Mouse (Mus musculus) monocyte, adult 5-6 weeks (primary cell): ENCODE results near the gene Tacr3. TPM values are rescaled to one million over a fixed set of nuclear protein-coding genes. Genes with fewer than 3 reads are reported as not detected.

Experiments used
- ATAC-seq: fragments of 153-309, 156-312 bp; replicated peaks from 2 replicates; pipeline ENCODE4 v1.8.0; 2017; ENCODE audit warnings: mild to moderate bottlenecking; ENCODE audit not compliant: low TSS enrichment, insufficient number of reproducible peaks, severe bottlenecking, poor library complexity, low FRiP score
- total RNA-seq: library from RNA; stranded (forward); fragments of 200-1000, 200-491, 200-594 nt; gene quantifications from 3 replicates; pipeline ENCODE4 v1.2.3, GENCODE M21; 2017

Gene Tacr3
- not detected in 3 replicates for total RNA-seq

DNA sequence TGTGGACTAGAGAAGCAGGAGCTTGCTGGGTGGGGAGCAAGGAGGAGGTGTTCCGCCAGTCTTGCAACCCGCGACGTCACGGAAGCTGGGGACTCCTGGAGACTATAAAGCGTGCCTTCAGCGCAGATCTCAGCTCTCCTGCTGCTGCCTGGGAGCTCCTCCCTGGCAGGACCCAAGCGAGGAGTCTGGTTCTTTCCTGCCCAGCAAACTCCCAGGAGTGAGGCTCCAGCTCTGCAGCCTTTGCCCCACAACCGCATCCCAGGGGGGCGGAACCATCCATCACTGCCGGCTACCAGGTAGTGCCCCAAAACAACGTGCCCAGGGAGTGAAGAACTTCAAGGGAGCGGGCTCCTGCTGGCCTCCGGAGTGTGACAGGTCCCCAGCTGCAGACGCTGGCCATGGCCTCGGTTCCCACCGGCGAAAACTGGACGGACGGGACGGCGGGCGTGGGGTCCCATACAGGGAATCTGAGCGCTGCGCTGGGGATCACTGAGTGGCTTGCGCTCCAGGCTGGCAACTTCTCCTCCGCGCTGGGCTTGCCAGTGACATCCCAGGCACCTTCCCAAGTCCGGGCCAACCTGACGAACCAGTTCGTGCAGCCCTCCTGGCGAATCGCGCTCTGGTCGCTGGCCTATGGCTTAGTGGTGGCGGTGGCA is at the start of gene Tacr3:
Tacr3 (plus strand) TSS at position 133 of the 656 bp plus-strand sequence.
- ATAC-seq, result peak; percentile 35; the same call in 1 of the 2 replicates

DNA sequence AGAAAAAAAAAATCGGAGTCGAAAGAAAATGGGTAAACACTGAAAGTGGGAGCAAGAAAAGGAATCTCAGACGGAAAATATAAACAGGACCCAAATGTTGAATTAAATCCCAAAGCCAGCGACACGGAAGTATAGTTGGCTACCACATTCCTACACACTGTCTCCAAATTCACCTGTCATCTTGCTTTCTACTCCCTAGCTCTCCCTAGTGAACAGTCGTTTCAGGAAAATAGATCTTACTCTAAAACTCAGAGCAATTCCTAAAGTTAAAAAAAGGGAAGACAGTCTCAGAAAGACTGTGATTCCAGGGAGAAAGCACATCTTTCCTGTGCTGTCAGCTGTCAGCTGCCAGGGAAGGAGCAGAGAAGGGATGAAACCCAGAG is 324 bp upstream of the Tacr3 start:
- no peak for ATAC-seq

DNA sequence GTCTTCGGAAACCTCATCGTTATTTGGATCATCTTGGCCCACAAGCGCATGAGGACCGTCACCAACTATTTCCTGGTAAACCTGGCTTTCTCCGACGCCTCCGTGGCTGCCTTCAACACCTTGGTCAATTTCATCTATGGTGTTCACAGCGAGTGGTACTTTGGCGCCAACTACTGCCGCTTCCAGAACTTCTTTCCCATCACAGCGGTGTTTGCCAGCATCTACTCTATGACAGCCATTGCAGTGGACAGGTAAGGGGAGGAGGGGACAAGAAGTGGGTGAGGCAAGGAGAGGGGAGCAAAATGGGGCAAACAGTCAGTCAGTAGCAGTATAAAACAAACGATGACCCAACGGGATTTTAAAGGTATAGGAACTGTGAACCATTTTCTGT is 719 bp downstream of the Tacr3 start:
- ATAC-seq, result no peak

DNA sequence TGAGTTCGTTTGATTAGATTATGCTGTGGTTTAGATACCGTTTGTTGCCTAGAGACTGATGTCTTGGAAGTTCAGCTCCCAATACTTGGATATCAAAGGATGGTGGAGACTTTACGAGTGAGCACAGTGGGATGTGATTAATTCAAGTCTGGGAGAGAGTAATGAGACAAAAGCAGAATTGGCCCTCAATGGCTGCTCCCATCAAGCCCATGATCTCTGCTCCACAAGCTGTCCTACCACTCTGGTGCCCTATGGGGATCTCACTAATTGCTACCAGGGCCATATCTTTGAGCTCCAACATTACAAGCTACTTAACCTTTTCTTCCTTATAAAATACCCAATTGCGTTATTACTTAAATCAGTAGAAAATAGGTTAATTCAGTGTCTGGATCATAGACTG is 22.5 kb downstream of the Tacr3 start:
- no peak for ATAC-seq

DNA sequence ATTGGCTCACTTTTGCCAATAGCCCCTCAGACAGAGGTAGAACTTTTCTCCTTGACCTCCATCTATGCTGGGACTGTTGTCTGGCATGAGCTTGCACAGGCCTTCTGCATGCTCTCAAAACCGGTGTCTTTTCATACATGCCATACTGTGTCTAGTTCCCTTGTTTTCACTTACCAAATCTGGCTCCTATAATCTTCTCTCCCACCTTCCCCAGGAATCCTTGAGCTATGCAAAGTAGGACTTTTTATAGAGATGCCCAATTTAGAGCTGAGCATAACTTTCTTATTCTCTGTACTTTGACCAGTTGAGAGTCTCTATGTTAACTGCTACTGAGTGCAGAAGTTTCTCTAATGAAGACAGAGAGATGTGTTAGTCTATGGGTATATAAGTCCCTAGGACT is 48.9 kb downstream of the Tacr3 start:
- no peak for ATAC-seq

DNA sequence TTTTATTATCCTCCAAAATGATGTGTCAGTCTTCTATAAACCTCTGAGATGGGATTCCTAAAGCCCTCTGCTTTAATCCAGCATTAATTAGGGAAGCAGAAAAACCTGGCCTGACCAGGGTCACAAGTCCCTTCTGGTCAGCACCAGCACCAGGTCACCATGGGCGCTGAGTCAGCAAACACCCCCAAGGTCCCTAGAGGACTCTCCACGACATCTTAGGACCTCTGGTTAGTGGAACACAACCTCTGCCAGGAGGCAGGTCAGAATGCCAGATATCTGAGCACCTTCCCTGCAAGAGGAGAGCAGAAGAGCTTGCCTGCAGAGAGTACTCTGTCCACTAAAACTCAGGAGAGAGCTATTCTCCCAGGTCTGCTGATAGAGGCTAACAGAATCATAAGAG is 67.0 kb downstream of the Tacr3 start:
- no peak for ATAC-seq

DNA sequence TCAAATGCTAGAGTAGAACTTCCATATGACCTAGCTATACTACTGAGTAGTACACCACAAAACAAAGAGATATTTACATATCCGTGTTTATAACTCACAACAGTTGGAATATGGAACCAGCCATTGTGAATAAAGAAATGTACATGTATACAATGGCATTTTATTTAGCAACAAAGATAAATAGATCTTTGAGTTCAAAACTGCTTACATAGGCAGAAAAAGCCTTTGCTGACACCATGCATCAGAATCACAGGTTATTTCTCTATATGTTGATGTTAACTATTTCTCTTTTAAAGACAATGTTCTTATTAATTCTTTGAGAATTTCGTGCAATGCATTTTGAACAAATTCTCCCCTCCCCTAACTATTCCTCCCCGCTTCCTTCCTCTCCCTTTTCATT is 80.1 kb downstream of the Tacr3 start:
- no peak for ATAC-seq

DNA sequence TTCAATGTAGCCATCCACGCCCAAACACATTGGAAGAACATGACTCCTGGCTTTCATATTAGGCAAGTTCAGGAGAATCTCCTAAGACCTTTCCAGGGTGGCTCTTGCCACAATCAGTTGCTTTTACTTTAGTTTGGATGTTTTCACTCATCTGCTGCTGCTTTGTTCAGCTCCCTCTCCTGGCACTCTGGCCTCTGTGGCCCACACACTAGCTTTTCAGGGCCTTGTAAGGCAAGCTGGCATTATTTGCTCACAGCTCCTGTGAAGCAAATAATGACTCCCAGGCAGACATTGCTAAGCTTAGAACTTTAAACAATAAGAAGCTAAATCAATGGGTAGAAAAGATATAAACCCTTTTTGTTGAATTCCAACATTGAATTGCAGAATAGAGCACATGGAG is 105.9 kb downstream of the Tacr3 start:
- ATAC-seq, result no peak

DNA sequence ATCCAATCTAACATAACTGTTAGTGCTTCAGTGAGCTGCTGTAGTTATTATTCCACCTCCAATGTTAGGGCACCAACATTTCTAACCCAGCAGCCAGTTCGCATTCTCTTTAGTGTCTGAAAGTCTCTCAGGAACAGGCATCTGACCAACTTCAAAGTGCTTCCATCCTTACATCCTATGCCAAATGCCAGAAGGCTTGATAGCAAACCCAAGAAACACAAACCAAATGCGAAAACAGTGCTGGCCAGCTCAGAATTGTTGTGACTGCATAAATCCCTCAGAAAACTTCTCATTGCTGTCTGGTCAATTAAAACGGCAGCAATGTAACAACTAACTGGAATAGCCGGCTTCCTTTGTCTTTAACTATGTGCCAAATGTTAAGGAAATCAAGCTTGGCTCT is 106.7 kb downstream of the Tacr3 start:
- ATAC-seq, result no peak

DNA sequence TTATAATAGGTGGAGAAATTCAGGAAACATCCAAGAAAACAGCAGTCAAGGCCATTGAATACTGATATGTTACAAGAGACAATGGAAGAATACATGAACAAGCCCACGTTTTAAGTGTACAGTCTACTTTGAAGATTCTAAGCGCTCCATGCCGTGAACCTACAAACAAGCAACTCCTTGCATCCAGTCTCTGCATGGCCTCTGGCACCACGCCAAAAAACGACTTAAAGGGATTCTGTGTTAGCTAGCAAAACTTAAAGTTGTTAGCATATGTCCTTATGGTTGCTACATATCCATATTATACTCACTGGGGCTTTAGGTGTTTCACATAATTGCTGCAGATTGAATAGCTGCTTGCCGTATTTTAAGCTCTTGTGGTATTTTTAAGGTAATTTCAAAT is 134.7 kb downstream of the Tacr3 start:
- no peak for ATAC-seq

DNA sequence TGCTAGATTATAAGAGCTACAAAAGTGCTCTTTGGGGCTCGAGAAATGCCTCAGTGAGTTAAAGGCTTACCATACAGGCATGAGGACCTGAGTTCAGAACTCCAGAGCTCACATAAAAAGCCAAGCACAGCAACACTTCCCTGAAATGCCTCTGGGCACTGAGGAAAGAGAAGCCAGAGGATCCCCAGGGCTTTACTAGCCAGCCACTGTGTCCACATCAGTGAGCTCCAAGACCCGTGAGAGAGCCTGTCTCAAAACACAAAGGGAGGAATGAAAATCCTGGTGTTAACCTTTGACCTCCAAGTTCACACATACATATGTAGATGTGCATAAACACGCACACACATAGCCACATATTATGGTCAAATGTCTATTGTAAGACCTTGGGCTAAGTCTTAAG is 150.1 kb downstream of the Tacr3 start:
- no peak for ATAC-seq

DNA sequence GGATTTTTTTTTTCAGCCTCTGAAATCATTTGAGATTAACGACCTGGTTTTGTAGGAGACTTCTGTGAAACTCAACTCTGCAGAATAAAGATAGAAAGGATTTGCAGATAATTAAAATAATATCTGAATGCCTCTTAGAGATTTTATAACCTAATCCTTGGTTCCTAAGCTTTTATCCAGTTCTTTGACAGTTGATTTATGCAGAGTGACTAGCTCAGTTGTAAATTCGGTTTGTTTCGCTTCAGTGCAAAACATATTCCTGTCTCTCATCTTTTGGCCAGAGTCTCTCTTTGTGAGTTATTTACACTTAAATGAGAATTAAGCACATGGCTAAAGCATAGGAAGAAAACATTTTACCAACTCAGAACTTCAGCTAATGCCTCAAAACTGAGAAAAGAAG is 151.3 kb downstream of the Tacr3 start:
- ATAC-seq, result no peak
